Mouse (Mus musculus): ENCODE measurements around the gene Mtrf1l. TPM values are rescaled to one million over a fixed set of nuclear protein-coding genes. Genes with fewer than 3 reads are reported as not detected.
A peak's percentile ranks its signal among the peaks of the same experiment; 100 is the strongest.

The Mtrf1l gene
- polyA plus RNA-seq, 1 experiment from 2014 or later, result 16.3 TPM

GRCm38 (mm10) chr10:5803739-5804138 is 20.0 kb downstream of the Mtrf1l start:
- peak overlapping the region; percentile 40 for H3K4me3 ChIP-seq (replicated peaks)
- no peak for ATAC-seq (ENCODE audit: insufficient read depth, low FRiP score, low read depth)
- H3K9ac ChIP-seq, result no peak overlapping the region
- H3K9me3 ChIP-seq, result no peaks in the 10 kb centered on the region
- 3% methylated on average over 1 of the region's 1 CpGs for WGBS
- H3K36me3 ChIP-seq, result peaks cover 13% of the 10 kb centered on the region
- H3K4me2 ChIP-seq, result peak overlapping the region; percentile 51
- no peak overlapping the region for H3K27ac ChIP-seq
- H3K4me1 ChIP-seq, result peaks cover 8% of the 10 kb centered on the region
- no peaks in the 10 kb centered on the region for H3K27me3 ChIP-seq (replicated peaks)

GRCm38 (mm10) chr10:5802866-5803265 is 20.8 kb downstream of the Mtrf1l start:
- H3K9me3 ChIP-seq, result no peaks in the 10 kb centered on the region
- WGBS, result 12% methylated on average over 6 of the region's 6 CpGs
- peak overlapping the region; percentile 51 for H3K4me2 ChIP-seq
- H3K27me3 ChIP-seq (replicated peaks), result no peaks in the 10 kb centered on the region
- no peak overlapping the region for H3K9ac ChIP-seq
- ATAC-seq (ENCODE audit: insufficient read depth, low FRiP score, low read depth), result no peak
- H3K4me3 ChIP-seq (replicated peaks), result peak overlapping the region; percentile 40
- peaks cover 8% of the 10 kb centered on the region for H3K4me1 ChIP-seq
- no peak overlapping the region for H3K27ac ChIP-seq
- H3K36me3 ChIP-seq, result peaks cover 13% of the 10 kb centered on the region

GRCm38 (mm10) chr10:5800490-5800889 is 23.2 kb downstream of the Mtrf1l start:
- no peaks in the 10 kb centered on the region for H3K9me3 ChIP-seq
- H3K4me3 ChIP-seq (replicated peaks), result no peak overlapping the region
- WGBS, result 98% methylated on average over 1 of the region's 1 CpGs

GRCm38 (mm10) chr10:5798069-5798468 is 25.6 kb downstream of the Mtrf1l start:
- WGBS, result 79% methylated on average over 4 of the region's 4 CpGs
- no peak; the same call in 1 of the 2 replicates for ATAC-seq (ENCODE audit: insufficient read depth, low FRiP score, low read depth)

More at GRCm38 (mm10) chr10:5800490-5800889, 23.2 kb downstream of the Mtrf1l start:
- H3K9ac ChIP-seq, result no peak overlapping the region
- no peaks in the 10 kb centered on the region for H3K27me3 ChIP-seq (replicated peaks)
- H3K4me1 ChIP-seq, result peaks cover 8% of the 10 kb centered on the region
- no peak for ATAC-seq (ENCODE audit: insufficient read depth, low FRiP score, low read depth)
- no peak overlapping the region for H3K27ac ChIP-seq
- H3K4me2 ChIP-seq, result no peak overlapping the region
- peaks cover 13% of the 10 kb centered on the region for H3K36me3 ChIP-seq

GRCm38 (mm10) chr10:5790657-5791056 is 33.1 kb downstream of the Mtrf1l start:
- ATAC-seq (ENCODE audit: insufficient read depth, low FRiP score, low read depth), result no peak
- no peaks in the 10 kb centered on the region for H3K4me1 ChIP-seq
- H3K4me2 ChIP-seq, result no peak overlapping the region
- 15% methylated on average over 12 of the region's 12 CpGs for WGBS
- no peaks in the 10 kb centered on the region for H3K27me3 ChIP-seq (replicated peaks)
- no peak overlapping the region for H3K9ac ChIP-seq
- H3K36me3 ChIP-seq, result no peaks in the 10 kb centered on the region
- no peak overlapping the region for H3K4me3 ChIP-seq (replicated peaks)
- H3K27ac ChIP-seq, result no peak overlapping the region
- no peaks in the 10 kb centered on the region for H3K9me3 ChIP-seq

More at GRCm38 (mm10) chr10:5798069-5798468, 25.6 kb downstream of the Mtrf1l start:
- Histone ChIP-seq H3K4me3 (replicated peaks) (no peak overlapping the region), H3K36me3 (peaks cover 13% of the 10 kb centered on the region), H3K9me3 (no peaks in the 10 kb centered on the region), H3K4me1 (peaks cover 8% of the 10 kb centered on the region), H3K9ac (no peak overlapping the region), H3K27me3 (replicated peaks) (no peaks in the 10 kb centered on the region), H3K27ac (no peak overlapping the region), H3K4me2 (no peak overlapping the region)

- WGBS, result 20% methylated on average over 4 of the region's 4 CpGs
- Histone ChIP-seq H3K36me3 (no peaks in the 10 kb centered on the region), H3K27me3 (replicated peaks) (no peaks in the 10 kb centered on the region), H3K9me3 (no peaks in the 10 kb centered on the region), H3K4me1 (no peaks in the 10 kb centered on the region), H3K4me3 (replicated peaks) (no peak overlapping the region), H3K9ac (no peak overlapping the region), H3K4me2 (no peak overlapping the region), H3K27ac (no peak overlapping the region)
- ATAC-seq (ENCODE audit: insufficient read depth, low FRiP score, low read depth), result no peak
Observed at GRCm38 (mm10) chr10:5786923-5787322, 36.8 kb downstream of the Mtrf1l start.

Other genes with a start within 250 kb of the Mtrf1l start
- gene Myct1, start 230.1 kb downstream of the Mtrf1l start, polyA plus RNA-seq (2015; fragmentation: Nextera tagmentation; extraction: Ambion mirVana), result 4.4 and 4.7 TPM in 2 replicates
- 19.2 and 23.4 TPM in 2 replicates for gene Vip, start 184.7 kb downstream of the Mtrf1l start, polyA plus RNA-seq (2015; fragmentation: Nextera tagmentation; extraction: Ambion mirVana)
- 66.2 and 67.6 TPM in 2 replicates for gene Fbxo5, start 18.3 kb downstream of the Mtrf1l start, polyA plus RNA-seq (2015; fragmentation: Nextera tagmentation; extraction: Ambion mirVana)
- 4.4 and 5.4 TPM in 2 replicates for gene Rgs17, start 98.5 kb upstream of the Mtrf1l start, polyA plus RNA-seq (2015; fragmentation: Nextera tagmentation; extraction: Ambion mirVana)

All from stomach, embryonic 15.5 days (tissue).